Comparison of ENCODE assay signal across 19 mouse cellular contexts in genomic region chr10:61025061-61025460, GRCm38 (mm10).
DNase-seq lines count a peak whose midpoint lies in the region; ATAC-seq and TF ChIP-seq lines count a peak whose summit lies in the region.
"Had no signal": no experiment of that assay in that cellular context is flagged by ENCODE, and none has a peak within 500 bp of the region (broad histone marks: within the 10 kb centered on the region; RNA-seq: fewer than 3 reads in every experiment).

No protein-coding gene starts in this region.

- ATAC-seq in intestine, embryonic 16.5 days, result no peak
- ATAC-seq in inflammation-experienced regulatory T-cells, adult 6 months, result no peak
- ATAC-seq: forebrain, embryonic 15.5 days; hindbrain, embryonic 16.5 days had no signal

- H3K27me3 ChIP-seq in kidney, adult 2 months (replicated peaks; ENCODE audit: control insufficient read depth, insufficient read depth, low read length), result no peaks in the 10 kb centered on the region
- H3K27me3 ChIP-seq in cerebellum, adult 2 months (ENCODE audit: control insufficient read depth, insufficient read depth, low read length), result no peaks in the 10 kb centered on the region
- H3K27me3 ChIP-seq in intestine, embryonic 16.5 days (replicated peaks; ENCODE audit: control insufficient read depth, insufficient read depth, low read length), result no peaks in the 10 kb centered on the region
- H3K27me3 ChIP-seq: embryonic facial prominence, embryonic 12.5 days; forebrain, embryonic 15.5 days; hindbrain, embryonic 12.5 days had no signal

- no peak for TF ChIP-seq POLR2A in kidney, adult 2 months (IDR thresholded peaks at IDR 0.05; ENCODE audit: low read depth, low read length)
- TF ChIP-seq POLR2A in cerebellum, adult 2 months (IDR thresholded peaks at IDR 0.05; ENCODE audit: borderline replicate concordance, insufficient read depth, low read length), result no peak

- H3K9ac ChIP-seq in intestine, embryonic 16.5 days (ENCODE audit: low read depth, low read length), result no peak overlapping the region
- H3K9ac ChIP-seq: embryonic facial prominence, embryonic 12.5 days; forebrain, embryonic 15.5 days; hindbrain, embryonic 12.5 days had no signal

- peak overlapping the region; percentile 42; the same call in 1 of the 2 replicates for H3K27ac ChIP-seq in kidney, adult 2 months (ENCODE audit: insufficient read depth, low read depth, low read length)
- H3K27ac ChIP-seq in cerebellum, adult 2 months (ENCODE audit: insufficient read depth, low read length), result no peak overlapping the region
- no peak overlapping the region for H3K27ac ChIP-seq in intestine, embryonic 16.5 days (ENCODE audit: low read length)
- H3K27ac ChIP-seq: embryonic facial prominence, embryonic 12.5 days; forebrain, embryonic 15.5 days; heart, embryonic 10.5 days; hindbrain, embryonic 12.5 days had no signal

- no peak for TF ChIP-seq CTCF in kidney, adult 2 months (conservative IDR thresholded peaks at IDR 0.05; ENCODE audit: insufficient read depth, insufficient read length, low read depth, low read length)
- no peak for TF ChIP-seq CTCF in cerebellum, adult 2 months (IDR thresholded peaks at IDR 0.05; ENCODE audit: borderline replicate concordance, insufficient read depth, low read depth, low read length)

- no peak overlapping the region for H3K4me2 ChIP-seq in intestine, embryonic 16.5 days (ENCODE audit: low read depth, low read length)
- H3K4me2 ChIP-seq: embryonic facial prominence, embryonic 12.5 days; forebrain, embryonic 15.5 days; hindbrain, embryonic 12.5 days had no signal

- no peaks in the 10 kb centered on the region for H3K4me1 ChIP-seq in kidney, adult 2 months (ENCODE audit: control insufficient read depth, insufficient read depth, low read length)
- H3K4me1 ChIP-seq in cerebellum, adult 2 months (ENCODE audit: control insufficient read depth, insufficient read depth, low read length), result no peaks in the 10 kb centered on the region; the same call in 1 of the 2 replicates
- no peaks in the 10 kb centered on the region for H3K4me1 ChIP-seq in intestine, embryonic 16.5 days (ENCODE audit: control insufficient read depth, insufficient read depth, low read length)
- H3K4me1 ChIP-seq: hindbrain, embryonic 12.5 days had no signal

- no peak overlapping the region for H3K4me3 ChIP-seq in kidney, adult 2 months (ENCODE audit: insufficient read depth, low read depth, low read length)
- H3K4me3 ChIP-seq in cerebellum, adult 2 months (replicated peaks; ENCODE audit: insufficient read depth, low read depth, low read length), result no peak overlapping the region
- no peak overlapping the region for H3K4me3 ChIP-seq in intestine, embryonic 16.5 days (ENCODE audit: low read length)
- H3K4me3 ChIP-seq: embryonic facial prominence, embryonic 12.5 days; forebrain, embryonic 15.5 days; heart, embryonic 10.5 days; hindbrain, embryonic 12.5 days had no signal

- DNase-seq in kidney, adult 2 months, result no peak
- DNase-seq in kidney, postnatal 4 days, result no peak
- DNase-seq in cerebellum, adult 2 months, result peak; percentile 31 to 63
- peak; percentile 47 to 59 for DNase-seq in cerebellum, postnatal 10 days
- no peak for DNase-seq in right cerebral cortex, adult 18-20 months
- DNase-seq: adrenal gland, adult 2 months; adrenal gland, postnatal 36 days; gastrocnemius, postnatal 36 days; heart, adult 11 months; heart, postnatal 10 days; heart, postnatal 4 days; kidney, adult 18-20 months had no signal

- WGBS in kidney, adult 2 months, result 86% methylated on average over 4 of the region's 4 CpGs
- WGBS in cerebellum, adult 2 months, result 73% methylated on average over 4 of the region's 4 CpGs
- 78% methylated on average over 4 of the region's 4 CpGs for WGBS in intestine, embryonic 16.5 days

- H3K36me3 ChIP-seq in kidney, adult 2 months (ENCODE audit: control insufficient read depth, insufficient read depth, low read length), result no peaks in the 10 kb centered on the region
- no peaks in the 10 kb centered on the region for H3K36me3 ChIP-seq in intestine, embryonic 16.5 days (ENCODE audit: control insufficient read depth, insufficient read depth, low read length)
- H3K36me3 ChIP-seq: embryonic facial prominence, embryonic 12.5 days; forebrain, embryonic 15.5 days; heart, embryonic 10.5 days; hindbrain, embryonic 12.5 days had no signal

- no peaks in the 10 kb centered on the region for H3K9me3 ChIP-seq in intestine, embryonic 16.5 days (ENCODE audit: control insufficient read depth, low read length)
- H3K9me3 ChIP-seq: embryonic facial prominence, embryonic 12.5 days; forebrain, embryonic 15.5 days; heart, embryonic 10.5 days; hindbrain, embryonic 12.5 days had no signal

Comparison
In these comparisons a context has a peak if more than half of its experiments do, and no peak if none do; other contexts are left out.
1. DNase-seq: peak in cerebellum, adult 2 months (2 of 2) and cerebellum, postnatal 10 days (2 of 2); none in kidney, adult 2 months (single experiment), kidney, postnatal 4 days (0 of 2) and right cerebral cortex, adult 18-20 months (single experiment).